Mouse (Mus musculus) hindbrain, postnatal 0 days (tissue): Measurements from ENCODE around the gene Tnfrsf1a. TPM values are rescaled to one million over a fixed set of nuclear protein-coding genes. Genes with fewer than 3 reads are reported as not detected.

Experiments used
- ATAC-seq: fragments of 200-750 bp; cut with Nextera tagmentation; 2 replicates; pipeline ENCODE4 v1.8.0; 2017; ENCODE audit warnings: mild to moderate bottlenecking, moderate TSS enrichment, moderate library complexity
- DNase-seq: peaks from one replicate; pipeline ENCODE4 v3.0.0-alpha.2; 2015; ENCODE audit warnings: low spot score
- H3K27ac ChIP-seq: fragments of 300-500 bp; sonication (generic); 2 replicates; pipeline ENCODE4 v1.5.1; 2014; ENCODE audit warnings: mild to moderate bottlenecking
- H3K27me3 ChIP-seq: fragments of 300-500 bp; sonication (generic); 2 replicates; pipeline ENCODE4 v1.6.1; 2014; ENCODE audit warnings: low read length, mixed read lengths; ENCODE audit not compliant: insufficient read depth
- H3K36me3 ChIP-seq: fragments of 300-500 bp; sonication (generic); 2 replicates; pipeline ENCODE4 v1.6.1; 2014; ENCODE audit warnings: low read length, mixed read lengths; ENCODE audit not compliant: insufficient read depth
- H3K4me1 ChIP-seq: fragments of 300-500 bp; sonication (generic); 2 replicates; pipeline ENCODE4 v1.6.1; 2014; ENCODE audit warnings: antibody characterized with exemption, low read length, mixed read lengths; ENCODE audit not compliant: insufficient read depth
- H3K4me2 ChIP-seq: fragments of 300-500 bp; sonication (generic); 2 replicates; pipeline ENCODE4 v1.6.1; 2014; ENCODE audit warnings: low read depth, mild to moderate bottlenecking, low read length, moderate library complexity, mixed read lengths
- H3K4me3 ChIP-seq: fragments of 300-500 bp; sonication (generic); 2 replicates; pipeline ENCODE4 v1.5.1; 2014; ENCODE audit warnings: low read length
- H3K9ac ChIP-seq: fragments of 300-500 bp; sonication (generic); replicated peaks from 2 replicates; pipeline ENCODE4 v1.6.1; 2014; ENCODE audit warnings: mild to moderate bottlenecking, low read length, moderate library complexity, mixed read lengths
- H3K9me3 ChIP-seq: fragments of 300-500 bp; sonication (generic); 2 replicates; pipeline ENCODE4 v1.6.1; 2016; ENCODE audit warnings: low read length, mixed read lengths
- CTCF ChIP-seq: IDR thresholded peaks from 2 replicates; pipeline ENCODE4 v1.5.1; 2016; ENCODE audit warnings: antibody characterized with exemption, control low read depth, low read depth
- WGBS: fragments of 180-500 bp; shearing (Covaris S2); extraction: QIAGEN DNeasy Blood & Tissue Kit; methylation state at CpG from one replicate; pipeline ENCODE4 v1.1.7; 2014; 5-methylcytosine and 5-hydroxymethylcytosine counted together
- polyA plus RNA-seq: library from polyadenylated mRNA; unstranded; fragments of >200 nt; fragmentation: Nextera tagmentation; extraction: Ambion mirVana; gene quantifications from 2 replicates; pipeline ENCODE4 v1.2.1, GENCODE M21; 2015
- total RNA-seq: library from RNA; depleted of rRNA; stranded (reverse); fragments of >200 nt; gene quantifications from 2 replicates; pipeline ENCODE4 v1.2.3, GENCODE M21; 2014

Tnfrsf1a gene
- total and polyA plus RNA-seq, 2 experiments from 2014 or later: 16.3 to 18.0 TPM

DNA sequence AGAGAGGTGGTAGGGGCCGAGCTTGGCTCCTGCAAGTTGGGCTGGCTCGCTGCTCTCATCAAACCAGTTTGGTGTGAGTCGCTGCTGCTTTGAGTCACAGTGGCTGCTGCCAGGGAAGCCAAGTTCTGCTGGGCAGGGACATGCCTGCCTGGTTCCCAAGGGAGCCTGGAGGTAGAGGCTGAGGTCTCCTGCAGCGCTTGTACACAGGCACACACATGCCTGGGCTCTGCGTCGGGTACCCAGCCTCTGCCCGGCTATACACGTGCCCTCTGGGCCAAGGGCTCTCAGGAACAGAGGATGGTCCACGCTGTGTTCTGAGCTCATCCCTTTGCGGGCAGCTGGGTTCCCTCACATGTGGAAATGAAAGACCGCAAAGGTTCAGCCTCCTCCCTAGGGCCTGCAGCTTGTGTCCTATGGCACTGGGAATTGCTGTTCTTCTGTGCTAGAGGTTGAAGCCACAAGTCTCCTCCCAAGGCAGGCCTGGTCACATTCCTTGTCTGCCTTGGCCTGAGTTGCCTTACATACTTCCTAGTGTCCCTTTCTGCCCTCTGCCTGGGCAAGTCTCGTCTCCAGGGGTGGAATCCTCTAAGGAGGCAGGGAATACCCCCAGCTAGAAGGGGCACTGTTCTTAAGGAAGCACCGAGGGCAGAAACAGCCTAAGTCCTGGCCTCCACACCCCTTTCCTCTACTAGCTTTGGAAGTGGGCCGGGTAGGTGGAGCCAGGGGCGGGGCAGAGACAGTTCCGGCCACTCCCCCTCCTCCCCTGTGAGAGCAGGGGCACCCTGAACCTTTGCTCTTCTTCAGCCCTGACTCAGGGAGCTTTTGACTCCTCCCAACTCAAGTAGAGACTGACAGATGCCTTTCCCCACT lies 28.7 kb downstream of the Tnfrsf1a start:
- Histone ChIP-seq H3K27ac (no peak overlapping the region), H3K36me3 (no peaks in the 10 kb centered on the region), H3K4me2 (no peak overlapping the region), H3K4me1 (0 out of 2 replicates have a peak, but pooled peaks cover 6% of the 10 kb centered on the region), H3K27me3 (peaks cover 30% of the 10 kb centered on the region), H3K9me3 (no peaks in the 10 kb centered on the region), H3K4me3 (no peak overlapping the region), H3K9ac (no peak overlapping the region)
- DNase-seq (no peak), ATAC-seq (0 out of 2 replicates have a peak, but pooled peaks have one; percentile 33)
- 35% methylated on average over 16 of the region's 16 CpGs for WGBS
- TF ChIP-seq CTCF: no peak

- no peak overlapping the region for H3K9ac ChIP-seq
- TF ChIP-seq CTCF: no peak
- ATAC-seq: no peak
- H3K9me3 ChIP-seq: no peaks in the 10 kb centered on the region
- no peaks in the 10 kb centered on the region for H3K36me3 ChIP-seq
- no peak overlapping the region for H3K4me2 ChIP-seq
- no peak overlapping the region for H3K27ac ChIP-seq
- DNase-seq: no peak
- 0 out of 2 replicates have a peak, but pooled peaks cover 6% of the 10 kb centered on the region for H3K4me1 ChIP-seq
- H3K4me3 ChIP-seq: no peak overlapping the region
- WGBS: 19% methylated on average over 6 of the region's 6 CpGs
- peaks cover 30% of the 10 kb centered on the region for H3K27me3 ChIP-seq
Observed at GRCm38 (mm10) chr6:125378621-125379020, 29.5 kb downstream of the Tnfrsf1a start.

DNA sequence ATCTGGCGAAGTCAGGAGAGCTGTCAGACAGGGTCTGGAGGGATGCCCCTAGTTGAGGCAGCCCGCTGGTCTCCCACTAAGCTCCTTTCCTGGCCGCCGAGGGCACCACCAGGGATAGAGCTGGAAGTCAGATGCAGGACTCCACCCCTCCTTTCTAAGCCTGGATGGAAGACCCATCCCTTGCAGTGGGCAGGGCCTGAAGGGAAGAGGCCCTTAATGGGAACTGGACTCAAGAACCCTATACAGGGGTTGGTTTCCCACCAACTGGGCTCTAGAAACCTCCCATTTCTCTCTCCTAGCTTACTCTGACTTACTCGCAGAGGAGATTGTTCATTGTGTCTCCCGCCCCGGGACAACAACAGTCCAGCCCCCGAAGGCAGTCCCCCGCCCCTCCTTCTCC lies 30.6 kb downstream of the Tnfrsf1a start:
- Histone ChIP-seq H3K27me3 (peaks cover 30% of the 10 kb centered on the region), H3K36me3 (no peaks in the 10 kb centered on the region), H3K4me1 (0 out of 2 replicates have a peak, but pooled peaks cover 6% of the 10 kb centered on the region), H3K27ac (no peak overlapping the region), H3K4me2 (peak overlapping the region; percentile 61), H3K9ac (no peak overlapping the region; the same call in 1 of the 2 replicates), H3K9me3 (no peaks in the 10 kb centered on the region), H3K4me3 (peak overlapping the region; percentile 33)
- TF ChIP-seq CTCF: no peak
- DNase-seq: no peak
- no peak for ATAC-seq
- 5% methylated on average over 8 of the region's 9 CpGs for WGBS

DNA sequence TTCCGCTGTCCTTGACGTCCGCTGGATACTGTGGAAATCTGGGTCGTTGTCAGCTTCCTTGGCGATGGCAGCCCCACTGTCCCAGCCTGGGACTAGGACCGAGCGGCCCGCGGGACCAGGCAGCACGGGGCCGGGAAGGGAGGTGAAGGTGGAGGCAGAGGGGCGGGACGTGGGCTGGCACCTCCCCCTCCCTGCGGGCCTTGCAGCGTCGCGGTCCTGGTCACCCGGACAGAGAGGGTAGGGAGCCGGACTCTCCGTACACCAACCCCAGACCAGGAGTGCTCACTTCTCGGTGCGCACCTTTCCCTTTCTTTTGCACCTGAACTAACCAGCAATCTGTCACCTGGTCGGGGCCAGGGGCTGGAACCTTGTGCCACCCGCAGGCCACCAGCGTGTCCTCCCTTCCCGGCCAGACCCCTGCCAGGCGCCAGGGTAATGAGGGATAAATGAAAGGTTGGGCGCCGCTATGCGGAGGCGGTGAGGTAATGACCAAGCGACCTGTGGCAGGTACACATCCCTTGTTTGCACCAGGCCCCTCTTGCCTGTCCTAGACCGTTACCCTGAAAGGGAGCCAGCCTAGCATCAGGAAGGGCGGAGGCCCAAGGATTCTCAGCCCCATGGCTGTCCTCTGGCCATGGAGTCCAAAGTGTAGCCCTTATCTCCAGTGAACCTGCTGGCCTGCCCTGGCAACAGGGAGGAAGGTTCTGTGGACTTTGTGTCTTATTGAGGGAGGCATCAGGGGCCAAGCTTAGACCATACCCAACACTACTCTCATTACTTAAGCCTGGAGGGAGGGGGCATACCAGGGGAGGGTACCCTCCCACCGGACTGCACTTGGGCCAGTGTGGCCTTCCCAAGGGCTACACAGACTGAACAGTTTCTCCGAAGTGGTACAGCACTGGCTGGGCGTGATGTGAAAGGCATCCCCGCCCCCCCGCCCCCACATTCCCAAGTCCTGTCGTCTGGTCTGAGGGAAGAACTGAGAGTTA lies 31.5 kb downstream of the Tnfrsf1a start, which contains the start of gene Plekhg6:
Gene Plekhg6, minus strand, starts transcription at position 422 of the 989 bp plus-strand sequence.
- peak within 1 kb of the TSS; percentile 31; the same call in 1 of the 2 replicates for H3K9ac ChIP-seq
- WGBS: 11% methylated on average over 39 of the region's 40 CpGs
- peaks cover 30% of the 10 kb centered on the region for H3K27me3 ChIP-seq
- TF ChIP-seq CTCF: no peak
- H3K27ac ChIP-seq: no peak within 1 kb of the TSS
- no peak for DNase-seq
- 0 out of 2 replicates have a peak, but pooled peaks have one; percentile 8 for ATAC-seq
- H3K4me1 ChIP-seq: 0 out of 2 replicates have a peak, but pooled peaks cover 6% of the 10 kb centered on the region
- H3K4me3 ChIP-seq: peak within 1 kb of the TSS; percentile 33
- peak within 1 kb of the TSS; percentile 61 for H3K4me2 ChIP-seq
- H3K36me3 ChIP-seq: no peaks in the 10 kb centered on the region
- no peaks in the 10 kb centered on the region for H3K9me3 ChIP-seq

DNA sequence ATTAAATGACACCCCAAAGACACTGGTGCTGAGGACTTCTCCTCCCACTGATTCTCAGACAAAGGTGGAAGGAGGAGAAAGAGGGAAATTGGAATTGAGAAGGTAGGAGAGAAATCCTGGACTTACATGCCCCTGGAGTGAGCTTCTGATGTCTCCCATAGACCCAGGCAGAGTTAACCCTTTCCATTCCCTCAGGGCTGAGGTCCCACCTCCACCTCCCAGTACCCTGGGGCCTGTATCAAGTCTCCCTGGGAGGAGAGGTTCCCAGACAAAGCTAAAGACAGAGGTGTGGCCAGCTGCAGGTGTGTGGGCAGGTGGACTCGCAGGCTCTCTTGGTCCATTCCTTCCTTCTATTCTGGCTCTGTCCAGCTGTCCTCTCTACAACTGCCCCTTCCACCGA lies 32.9 kb downstream of the Tnfrsf1a start:
- Histone ChIP-seq H3K4me1 (0 out of 2 replicates have a peak, but pooled peaks cover 6% of the 10 kb centered on the region), H3K4me3 (no peak overlapping the region), H3K36me3 (no peaks in the 10 kb centered on the region), H3K27me3 (peaks cover 30% of the 10 kb centered on the region), H3K9me3 (no peaks in the 10 kb centered on the region), H3K4me2 (no peak overlapping the region), H3K9ac (no peak overlapping the region), H3K27ac (no peak overlapping the region)
- no peak for DNase-seq
- ATAC-seq: no peak
- TF ChIP-seq CTCF: no peak
- WGBS: 55% methylated on average over 2 of the region's 2 CpGs
